Mouse (Mus musculus): ENCODE results near the gene Supt3. TPM values are rescaled to one million over a fixed set of nuclear protein-coding genes. Genes with fewer than 3 reads are reported as not detected.

The Supt3 gene
- polyA plus RNA-seq, 1 experiment from 2014 or later: 27.5 TPM

DNA sequence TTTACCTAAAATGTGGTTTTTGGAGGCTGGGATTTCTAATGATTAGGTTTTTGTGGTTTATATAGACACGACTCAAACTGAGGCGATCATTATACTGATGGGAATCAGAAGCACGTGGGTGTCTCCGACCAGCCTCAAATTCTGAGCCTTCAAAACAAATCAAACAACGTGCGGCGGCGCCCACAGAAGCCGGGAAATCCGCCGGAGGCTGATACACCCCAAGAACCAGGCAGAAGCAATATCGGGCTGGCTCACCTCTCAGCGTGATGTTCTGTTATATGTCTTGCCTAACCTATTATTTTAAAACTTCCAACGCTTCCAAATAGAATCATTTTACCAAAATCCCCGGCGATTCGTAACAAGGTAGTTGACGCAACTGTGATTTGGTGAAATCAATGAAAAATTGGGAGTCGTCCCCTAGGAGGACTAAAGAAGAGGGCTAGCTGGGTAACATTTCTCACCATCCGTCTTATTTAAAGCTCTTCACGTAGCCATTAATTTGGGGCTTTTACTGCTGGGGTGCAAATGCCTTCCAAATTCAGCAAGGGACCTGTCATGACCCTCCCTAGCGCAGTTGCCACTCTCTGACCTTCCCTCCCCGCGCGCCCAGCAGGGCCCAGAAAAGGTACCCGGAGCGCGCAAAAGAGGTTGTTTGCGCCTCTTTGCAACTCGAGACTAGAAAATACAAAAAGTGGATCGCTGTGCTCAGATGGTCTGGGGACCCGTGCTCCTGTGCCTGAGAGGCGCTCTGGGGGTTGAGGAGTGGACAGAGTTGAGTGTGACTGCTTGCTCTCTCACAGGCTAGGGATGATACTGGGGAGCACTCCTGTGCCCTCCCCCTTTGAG is 39.5 kb upstream of the Supt3 start:
- Histone ChIP-seq H3K27ac (ENCODE audit: low read depth, low read length) (no peak overlapping the region), H3K4me1 (replicated peaks; ENCODE audit: control insufficient read depth, insufficient read depth, low read length) (0 out of 2 replicates have a peak, but pooled peaks cover 3% of the 10 kb centered on the region), H3K27me3 (ENCODE audit: control insufficient read depth, insufficient read depth, low read length) (peaks cover 57% of the 10 kb centered on the region), H3K36me3 (ENCODE audit: control insufficient read depth, insufficient read depth, low read length) (no peaks in the 10 kb centered on the region), H3K4me3 (ENCODE audit: low read depth, low read length) (no peak overlapping the region), H3K4me2 (replicated peaks; ENCODE audit: low read depth, low read length) (peak overlapping the region; percentile 3; the same call in 1 of the 2 replicates), H3K9me3 (ENCODE audit: control insufficient read depth, low read length) (no peaks in the 10 kb centered on the region), H3K9ac (ENCODE audit: low read depth, low read length) (no peak overlapping the region)
- DNase-seq (ENCODE audit: low spot score) (peak; percentile 51), ATAC-seq (ENCODE audit: low FRiP score) (no peak)
- WGBS: under 1% methylated on average over 33 of the region's 33 CpGs

DNA sequence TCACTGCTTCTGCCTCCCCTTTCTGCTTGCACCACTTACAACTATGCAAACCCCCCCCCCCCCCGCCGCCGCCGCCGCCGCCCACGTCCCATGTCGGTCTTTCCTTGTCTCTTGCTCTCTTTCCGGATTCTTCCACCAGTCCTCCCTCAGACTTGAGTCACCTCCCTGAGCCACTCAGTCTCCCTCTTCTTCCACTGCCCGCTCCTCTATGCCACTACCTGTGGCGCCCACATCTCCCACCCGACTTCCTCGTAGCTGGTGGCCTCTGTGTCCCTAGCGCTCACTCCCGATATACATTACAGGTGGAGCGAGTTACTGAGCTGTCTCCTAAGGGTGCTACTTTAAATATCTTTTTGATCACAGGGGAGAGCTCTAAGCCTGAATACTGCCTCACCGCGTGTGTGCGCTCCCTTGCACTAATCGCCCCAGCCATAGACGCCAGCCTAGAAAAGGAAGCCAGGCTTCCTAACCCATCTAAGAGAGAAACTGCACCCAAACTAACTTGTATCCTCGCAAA is 38.8 kb upstream of the Supt3 start:
- Histone ChIP-seq H3K9me3 (ENCODE audit: control insufficient read depth, low read length) (no peaks in the 10 kb centered on the region), H3K4me3 (ENCODE audit: low read depth, low read length) (no peak overlapping the region), H3K27ac (ENCODE audit: low read depth, low read length) (no peak overlapping the region), H3K9ac (ENCODE audit: low read depth, low read length) (no peak overlapping the region), H3K27me3 (ENCODE audit: control insufficient read depth, insufficient read depth, low read length) (peaks cover 57% of the 10 kb centered on the region), H3K4me1 (replicated peaks; ENCODE audit: control insufficient read depth, insufficient read depth, low read length) (0 out of 2 replicates have a peak, but pooled peaks cover 3% of the 10 kb centered on the region), H3K4me2 (replicated peaks; ENCODE audit: low read depth, low read length) (peak overlapping the region; percentile 21; the same call in 1 of the 2 replicates), H3K36me3 (ENCODE audit: control insufficient read depth, insufficient read depth, low read length) (no peaks in the 10 kb centered on the region)
- DNase-seq (ENCODE audit: low spot score): peak; percentile 37
- whole genome bisulfite sequencing: 0% methylated on average over 20 of the region's 22 CpGs
- no peak for ATAC-seq (ENCODE audit: low FRiP score)

DNA sequence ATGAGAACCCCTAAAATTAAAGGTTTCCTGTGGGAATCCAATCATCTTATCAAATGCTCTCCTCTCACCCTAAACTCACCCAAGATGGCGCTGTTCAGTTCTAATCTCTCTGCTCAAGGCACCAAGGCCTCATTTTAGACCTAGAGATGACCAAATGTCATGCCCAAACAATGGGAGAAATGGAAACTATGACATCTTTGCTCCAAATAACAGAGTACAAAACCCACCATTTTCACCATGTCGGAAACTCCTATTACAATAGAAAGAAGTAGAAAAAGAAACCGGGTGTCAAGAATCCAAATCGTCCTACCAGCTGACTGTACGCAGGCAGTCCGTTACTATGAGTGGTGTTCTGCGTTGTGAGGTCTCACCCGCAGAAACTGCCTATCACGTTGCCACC is 34.7 kb upstream of the Supt3 start:
- no peaks in the 10 kb centered on the region for H3K9me3 ChIP-seq (ENCODE audit: control insufficient read depth, low read length)
- no peaks in the 10 kb centered on the region for H3K4me1 ChIP-seq (replicated peaks; ENCODE audit: control insufficient read depth, insufficient read depth, low read length)
- H3K9ac ChIP-seq (ENCODE audit: low read depth, low read length): no peak overlapping the region
- no peaks in the 10 kb centered on the region for H3K36me3 ChIP-seq (ENCODE audit: control insufficient read depth, insufficient read depth, low read length)
- no peak overlapping the region for H3K4me3 ChIP-seq (ENCODE audit: low read depth, low read length)
- ATAC-seq (ENCODE audit: low FRiP score) (no peak), DNase-seq (ENCODE audit: low spot score) (no peak)
- no peak overlapping the region for H3K27ac ChIP-seq (ENCODE audit: low read depth, low read length)
- peaks cover 24% of the 10 kb centered on the region for H3K27me3 ChIP-seq (ENCODE audit: control insufficient read depth, insufficient read depth, low read length)
- no peak overlapping the region for H3K4me2 ChIP-seq (replicated peaks; ENCODE audit: low read depth, low read length)
- WGBS: 86% methylated on average over 9 of the region's 9 CpGs

DNA sequence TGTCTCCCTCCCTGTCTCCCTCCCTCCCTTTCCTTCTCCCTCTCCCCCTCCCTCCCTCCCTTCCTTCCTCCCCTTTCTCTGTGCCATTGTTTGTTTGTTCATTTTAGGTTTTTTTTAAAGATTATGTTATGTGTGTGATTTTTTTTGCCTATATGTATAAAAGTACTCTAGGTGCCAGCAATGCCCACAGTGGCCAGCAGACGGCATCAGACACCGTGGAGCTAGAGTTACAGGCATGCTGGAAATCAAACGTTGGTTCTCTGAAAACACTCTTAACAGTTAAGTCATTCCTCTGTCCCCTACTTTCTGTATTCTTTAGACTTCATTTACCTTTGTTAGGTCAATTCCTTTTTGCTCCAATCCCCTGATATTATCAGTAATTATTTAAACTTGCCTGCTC is 33.2 kb upstream of the Supt3 start:
- H3K4me3 ChIP-seq (ENCODE audit: low read depth, low read length): no peak overlapping the region
- H3K9me3 ChIP-seq (ENCODE audit: control insufficient read depth, low read length): no peaks in the 10 kb centered on the region
- ATAC-seq (ENCODE audit: low FRiP score) (no peak), DNase-seq (ENCODE audit: low spot score) (no peak)
- no peak overlapping the region for H3K4me2 ChIP-seq (replicated peaks; ENCODE audit: low read depth, low read length)
- no peak overlapping the region for H3K27ac ChIP-seq (ENCODE audit: low read depth, low read length)
- no peak overlapping the region for H3K9ac ChIP-seq (ENCODE audit: low read depth, low read length)
- H3K27me3 ChIP-seq (ENCODE audit: control insufficient read depth, insufficient read depth, low read length): peaks cover 12% of the 10 kb centered on the region
- H3K4me1 ChIP-seq (replicated peaks; ENCODE audit: control insufficient read depth, insufficient read depth, low read length): no peaks in the 10 kb centered on the region
- no peaks in the 10 kb centered on the region for H3K36me3 ChIP-seq (ENCODE audit: control insufficient read depth, insufficient read depth, low read length)
- 51% methylated on average over 3 of the region's 3 CpGs for WGBS

DNA sequence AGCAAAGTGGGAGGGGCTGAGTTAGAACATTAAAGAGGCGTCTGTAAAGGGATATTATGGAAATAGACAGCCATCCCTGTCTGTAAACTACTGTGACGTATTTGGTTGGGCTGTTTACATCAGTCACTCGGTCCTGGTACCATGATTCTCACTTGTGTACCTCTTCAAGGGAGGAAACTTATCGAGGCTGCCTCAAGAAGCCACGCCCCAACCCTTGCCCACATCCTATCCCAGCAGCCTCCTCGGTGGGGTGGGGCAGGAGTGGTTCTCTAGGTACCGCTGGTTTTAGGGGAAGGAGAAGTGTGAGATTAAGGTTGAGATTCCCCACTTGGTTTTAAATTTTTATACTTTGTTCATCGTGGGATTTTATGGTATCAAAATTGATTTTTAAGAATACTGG is 31.6 kb upstream of the Supt3 start:
- WGBS: 89% methylated on average over 8 of the region's 8 CpGs
- Histone ChIP-seq H3K27me3 (ENCODE audit: control insufficient read depth, insufficient read depth, low read length) (0 out of 2 replicates have a peak, but pooled peaks cover 3% of the 10 kb centered on the region), H3K4me3 (ENCODE audit: low read depth, low read length) (no peak overlapping the region), H3K27ac (ENCODE audit: low read depth, low read length) (no peak overlapping the region), H3K36me3 (ENCODE audit: control insufficient read depth, insufficient read depth, low read length) (no peaks in the 10 kb centered on the region), H3K9ac (ENCODE audit: low read depth, low read length) (no peak overlapping the region), H3K9me3 (ENCODE audit: control insufficient read depth, low read length) (no peaks in the 10 kb centered on the region), H3K4me2 (replicated peaks; ENCODE audit: low read depth, low read length) (no peak overlapping the region), H3K4me1 (replicated peaks; ENCODE audit: control insufficient read depth, insufficient read depth, low read length) (no peaks in the 10 kb centered on the region)
- DNase-seq (ENCODE audit: low spot score) (no peak), ATAC-seq (ENCODE audit: low FRiP score) (no peak)

DNA sequence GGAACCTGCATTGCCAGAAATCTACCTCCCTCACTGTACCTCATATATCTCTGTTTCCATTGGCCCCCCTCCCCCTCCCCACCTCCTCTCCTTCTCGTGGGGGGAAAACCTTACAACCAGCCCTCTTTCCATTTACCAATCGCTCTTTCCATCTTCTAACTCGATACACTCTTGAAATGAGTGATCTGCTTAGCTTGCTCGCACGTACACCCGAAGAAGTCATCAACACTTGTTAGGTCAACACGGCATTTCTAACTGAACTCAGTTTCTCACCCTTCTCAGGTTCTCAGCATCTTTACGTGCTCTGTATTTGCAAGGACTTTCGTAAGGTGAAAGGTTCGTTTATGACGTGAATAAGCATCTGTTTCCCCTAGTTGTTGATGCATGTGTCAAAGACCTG is 10.6 kb upstream of the Supt3 start:
- 88% methylated on average over 11 of the region's 11 CpGs for WGBS

DNA sequence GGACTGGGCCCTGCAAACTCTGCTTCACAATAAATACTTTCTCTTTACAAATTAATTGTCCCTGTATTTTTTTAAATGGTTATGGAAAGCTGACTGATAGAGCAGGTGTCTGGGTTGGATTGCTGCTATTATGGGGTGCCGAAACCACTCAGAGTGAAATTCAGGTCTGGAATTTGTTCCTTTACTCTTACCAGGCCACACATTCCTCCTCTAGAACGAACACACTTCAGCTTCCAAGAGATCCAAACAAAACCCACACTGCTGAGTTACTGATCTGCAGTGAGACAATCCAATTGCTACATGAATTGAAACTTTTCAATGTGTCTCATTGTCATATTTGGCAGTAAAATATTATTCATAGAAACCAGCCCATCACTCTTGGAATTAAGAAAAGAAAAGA is 10.0 kb upstream of the Supt3 start:
- no peak for ATAC-seq (ENCODE audit: low FRiP score)
- 72% methylated on average over 2 of the region's 2 CpGs for WGBS
- Histone ChIP-seq H3K4me1 (replicated peaks; ENCODE audit: control insufficient read depth, insufficient read depth, low read length) (no peaks in the 10 kb centered on the region), H3K27ac (ENCODE audit: low read depth, low read length) (no peak overlapping the region), H3K4me3 (ENCODE audit: low read depth, low read length) (no peak overlapping the region), H3K4me2 (replicated peaks; ENCODE audit: low read depth, low read length) (no peak overlapping the region), H3K36me3 (ENCODE audit: control insufficient read depth, insufficient read depth, low read length) (no peaks in the 10 kb centered on the region), H3K9ac (ENCODE audit: low read depth, low read length) (no peak overlapping the region), H3K9me3 (ENCODE audit: control insufficient read depth, low read length) (no peaks in the 10 kb centered on the region), H3K27me3 (ENCODE audit: control insufficient read depth, insufficient read depth, low read length) (no peaks in the 10 kb centered on the region)
- DNase-seq (ENCODE audit: low spot score): no peak

More for the DNA sequence above, 10.6 kb upstream of the Supt3 start:
- Histone ChIP-seq H3K27me3 (ENCODE audit: control insufficient read depth, insufficient read depth, low read length) (no peaks in the 10 kb centered on the region), H3K9me3 (ENCODE audit: control insufficient read depth, low read length) (no peaks in the 10 kb centered on the region), H3K36me3 (ENCODE audit: control insufficient read depth, insufficient read depth, low read length) (no peaks in the 10 kb centered on the region), H3K27ac (ENCODE audit: low read depth, low read length) (no peak overlapping the region), H3K4me2 (replicated peaks; ENCODE audit: low read depth, low read length) (no peak overlapping the region), H3K9ac (ENCODE audit: low read depth, low read length) (no peak overlapping the region), H3K4me1 (replicated peaks; ENCODE audit: control insufficient read depth, insufficient read depth, low read length) (no peaks in the 10 kb centered on the region), H3K4me3 (ENCODE audit: low read depth, low read length) (no peak overlapping the region)
- DNase-seq (ENCODE audit: low spot score) (no peak), ATAC-seq (ENCODE audit: low FRiP score) (no peak)

DNA sequence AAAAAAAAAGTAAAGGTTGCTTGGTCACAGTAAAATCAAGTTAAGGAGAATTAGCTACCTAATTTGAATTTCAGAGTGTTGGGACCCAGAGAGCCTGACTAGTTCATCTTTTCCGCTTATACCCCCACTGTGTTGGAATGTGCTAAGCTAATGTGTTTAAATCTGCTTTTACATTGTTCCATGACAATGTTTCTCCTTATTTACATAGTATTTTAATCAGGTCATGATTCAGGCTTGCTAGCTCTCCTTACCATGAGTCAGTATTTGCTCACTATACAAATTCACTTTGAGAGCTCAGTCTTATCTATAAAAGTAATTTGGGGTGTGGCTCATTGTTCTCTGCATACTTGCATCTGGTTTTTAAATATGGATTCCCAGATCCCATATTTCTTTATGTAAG is 9.6 kb upstream of the Supt3 start:
- ATAC-seq (ENCODE audit: low FRiP score): no peak
- WGBS: 76% methylated on average over 1 of the region's 1 CpGs
- Histone ChIP-seq H3K9me3 (ENCODE audit: control insufficient read depth, low read length) (no peaks in the 10 kb centered on the region), H3K27ac (ENCODE audit: low read depth, low read length) (no peak overlapping the region), H3K4me3 (ENCODE audit: low read depth, low read length) (no peak overlapping the region), H3K4me1 (replicated peaks; ENCODE audit: control insufficient read depth, insufficient read depth, low read length) (no peaks in the 10 kb centered on the region), H3K9ac (ENCODE audit: low read depth, low read length) (no peak overlapping the region), H3K36me3 (ENCODE audit: control insufficient read depth, insufficient read depth, low read length) (no peaks in the 10 kb centered on the region), H3K4me2 (replicated peaks; ENCODE audit: low read depth, low read length) (no peak overlapping the region), H3K27me3 (ENCODE audit: control insufficient read depth, insufficient read depth, low read length) (no peaks in the 10 kb centered on the region)
- no peak for DNase-seq (ENCODE audit: low spot score)

DNA sequence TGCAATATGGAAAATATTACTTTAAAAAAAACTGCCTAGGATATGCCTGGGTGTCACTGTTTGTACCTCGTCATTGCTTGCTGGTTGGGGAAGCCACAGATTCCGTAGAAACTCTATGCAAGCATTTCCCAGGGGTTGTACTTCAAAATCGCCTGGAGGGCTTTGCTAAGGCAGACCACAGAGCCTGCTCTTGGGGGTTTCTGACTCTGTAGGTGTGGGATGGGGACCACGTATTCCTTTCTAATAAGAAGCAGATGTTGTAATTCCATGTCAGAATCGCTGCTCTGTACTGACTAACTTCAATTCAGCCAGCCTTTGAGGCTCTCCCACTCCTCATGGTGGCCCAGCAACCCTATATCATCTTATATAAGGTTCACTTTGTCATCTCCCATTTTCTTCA is 8.4 kb upstream of the Supt3 start:
- Histone ChIP-seq H3K4me3 (ENCODE audit: low read depth, low read length) (no peak overlapping the region), H3K27me3 (ENCODE audit: control insufficient read depth, insufficient read depth, low read length) (no peaks in the 10 kb centered on the region), H3K4me1 (replicated peaks; ENCODE audit: control insufficient read depth, insufficient read depth, low read length) (no peaks in the 10 kb centered on the region), H3K4me2 (replicated peaks; ENCODE audit: low read depth, low read length) (no peak overlapping the region), H3K9ac (ENCODE audit: low read depth, low read length) (no peak overlapping the region), H3K36me3 (ENCODE audit: control insufficient read depth, insufficient read depth, low read length) (no peaks in the 10 kb centered on the region), H3K27ac (ENCODE audit: low read depth, low read length) (no peak overlapping the region), H3K9me3 (ENCODE audit: control insufficient read depth, low read length) (no peaks in the 10 kb centered on the region)
- ATAC-seq (ENCODE audit: low FRiP score) (no peak), DNase-seq (ENCODE audit: low spot score) (no peak)
- 59% methylated on average over 5 of the region's 5 CpGs for WGBS
